Mouse (Mus musculus): ENCODE data around the gene Rab5b.
A peak's percentile ranks its signal among the peaks of the same experiment; 100 is the strongest.

Rab5b gene

DNA sequence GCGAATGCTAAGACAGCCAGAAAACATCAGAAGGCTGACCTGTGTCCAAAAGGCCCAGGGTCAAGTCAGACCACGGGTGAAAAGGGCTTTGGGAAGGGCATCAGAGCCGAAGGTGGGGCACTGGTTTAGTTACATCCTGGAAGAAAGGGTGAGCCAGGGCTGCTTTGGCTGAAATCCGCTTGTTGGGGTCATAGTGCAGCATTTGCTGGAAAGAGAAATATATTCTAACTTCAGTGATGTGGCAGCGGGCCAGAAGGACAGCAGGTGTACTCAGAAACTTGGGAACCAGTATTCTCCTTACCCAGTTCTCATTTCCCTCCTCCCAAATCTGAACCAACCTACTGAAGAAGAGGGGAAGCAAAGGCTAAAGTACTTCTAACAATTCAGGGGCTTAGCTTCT lies 2.9 kb upstream of the Rab5b start:
- no peak for DNase-seq (ENCODE audit: low spot score)

DNA sequence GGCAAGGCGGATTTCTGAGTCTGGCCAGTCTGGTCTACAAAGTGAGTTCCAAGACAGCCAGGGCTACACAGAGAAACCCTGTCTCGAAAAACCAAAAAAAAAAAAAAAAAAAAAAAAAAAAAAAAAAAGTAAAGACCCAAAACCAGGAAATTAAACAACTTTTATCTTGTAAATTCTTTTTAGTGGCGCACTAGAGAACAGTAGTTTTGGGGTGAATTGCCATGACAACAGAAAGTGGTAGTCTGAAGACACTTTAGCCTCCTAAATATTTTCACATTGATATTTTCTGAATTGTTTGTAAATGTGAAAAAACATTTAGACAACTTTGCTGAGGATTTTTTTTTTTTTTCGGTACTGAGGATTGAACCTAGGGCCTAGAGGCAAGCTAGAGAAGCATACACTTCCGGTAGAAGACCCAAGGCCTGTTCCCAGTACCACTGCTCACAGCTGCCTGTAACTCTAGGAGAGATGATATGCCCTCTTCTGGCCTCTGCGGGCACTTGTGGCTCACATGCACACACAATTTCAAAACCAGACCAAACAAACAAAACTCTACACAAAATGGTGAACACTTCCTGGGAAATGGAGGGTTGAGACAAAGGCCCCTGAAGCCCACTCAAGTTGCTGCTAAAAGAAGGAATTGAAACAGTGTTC lies 1.1 kb upstream of the Rab5b start:
- no peak for DNase-seq (ENCODE audit: low spot score)

GRCm38 (mm10) chr10:128695411-128695991 lies 563 bp downstream of the Rab5b start:
- DNase-seq (ENCODE audit: low spot score) = no peak

- no peak for DNase-seq (ENCODE audit: low spot score)
Observed at GRCm38 (mm10) chr10:128674469-128675008, 21.5 kb downstream of the Rab5b start.

DNA sequence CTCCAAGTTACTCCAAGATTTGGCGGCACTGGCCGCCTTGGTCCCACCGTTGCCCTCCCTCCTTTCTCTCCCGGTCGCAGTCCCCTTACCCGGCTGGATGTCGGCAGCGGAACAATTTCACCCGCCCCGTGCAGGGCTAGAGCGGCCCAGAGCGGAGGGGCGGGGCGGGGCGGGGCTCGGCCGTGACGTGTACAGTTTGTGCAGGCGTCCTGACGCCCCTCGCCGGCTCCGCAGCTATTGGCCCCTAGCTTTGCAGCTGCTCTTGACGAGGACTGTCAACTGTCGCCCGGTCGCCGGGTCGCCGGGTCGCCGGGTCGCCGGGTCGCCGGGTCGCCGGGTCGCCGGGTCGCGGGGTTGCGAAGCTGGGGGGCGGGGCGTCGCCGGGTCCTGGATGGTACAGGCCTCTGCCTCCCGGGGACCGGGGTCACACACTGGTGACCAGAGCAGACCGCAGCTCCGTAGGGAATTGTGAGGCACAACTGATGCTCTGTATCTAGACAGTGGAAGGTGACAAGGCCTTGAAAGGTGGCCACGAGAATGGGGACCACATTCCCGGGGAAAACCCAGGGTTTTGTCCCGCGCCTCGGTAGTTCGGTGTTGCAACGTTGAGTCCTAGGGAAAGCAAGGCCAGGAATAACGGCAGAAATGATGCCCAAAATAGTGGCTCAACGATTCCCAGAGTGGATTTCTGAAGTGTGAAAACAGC lies 22.1 kb downstream of the Rab5b start, which contains the start of gene Suox:
Gene Suox, minus strand, starts transcription at position 311 of the 706 bp plus-strand sequence.
- DNase-seq (ENCODE audit: low spot score) = peak; percentile 64

DNA sequence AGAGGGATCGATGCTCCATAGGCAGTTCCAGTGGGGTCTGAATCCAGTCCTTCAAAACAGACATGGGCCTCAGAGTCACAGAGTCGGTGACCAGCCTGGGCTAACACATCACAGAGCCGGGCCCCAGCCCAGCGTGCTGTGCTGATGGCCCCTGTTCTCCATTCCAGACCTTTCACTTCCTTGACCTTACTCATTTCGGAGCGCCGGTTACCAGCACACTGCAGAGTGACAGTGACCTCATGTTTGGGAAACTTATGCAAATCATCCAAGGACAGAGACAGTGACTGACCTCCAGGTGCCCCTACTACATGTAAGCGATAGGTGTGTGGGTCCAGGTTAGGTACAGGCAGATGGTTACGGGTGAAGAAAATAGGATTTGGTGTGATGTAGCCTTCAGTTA lies 24.9 kb downstream of the Rab5b start:
- no peak for DNase-seq (ENCODE audit: low spot score)

DNA sequence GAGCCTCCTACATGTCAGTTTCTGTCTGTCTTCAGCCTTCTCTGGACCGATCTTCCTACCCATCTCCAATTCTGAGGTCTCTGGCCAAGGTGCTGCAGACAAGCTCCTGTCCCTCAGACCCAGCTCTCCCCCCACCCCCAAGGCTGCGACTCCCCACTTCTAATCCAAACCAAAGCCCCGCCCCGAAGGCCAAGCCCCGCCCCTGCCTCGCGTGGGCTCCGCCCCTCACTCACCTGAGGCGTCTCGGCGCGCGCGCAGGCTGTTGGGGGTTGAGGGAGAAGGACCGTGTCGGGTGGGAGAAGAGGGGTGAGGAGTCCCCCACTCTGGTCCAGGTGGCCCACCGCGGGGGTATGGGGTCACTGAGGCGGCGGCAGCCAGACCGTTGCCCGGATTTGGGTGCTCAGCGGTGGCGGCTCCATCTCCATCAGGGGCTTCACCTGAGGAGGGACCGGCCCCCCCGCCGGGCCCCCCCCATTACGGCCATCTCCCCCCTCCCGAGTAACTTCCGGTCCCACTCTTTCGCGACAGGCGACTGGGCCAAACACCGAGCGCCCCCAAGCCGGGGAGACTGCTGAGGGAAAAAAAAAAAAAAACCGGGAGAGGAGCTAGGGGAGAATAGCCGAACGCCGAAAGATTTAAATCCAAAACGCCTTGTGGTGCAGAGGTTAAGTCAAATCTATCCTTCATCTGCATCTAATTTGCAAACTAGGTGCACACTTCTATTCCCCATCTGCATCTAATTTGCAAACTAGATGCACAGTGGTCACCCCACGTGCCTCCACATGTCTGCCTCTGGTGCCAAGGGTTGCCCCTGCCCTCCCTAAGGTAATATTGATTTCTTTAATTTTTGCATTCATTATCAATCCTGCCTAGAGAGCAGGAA lies 27.0 kb downstream of the Rab5b start:
- DNase-seq (ENCODE audit: low spot score) = peak; percentile 32

GRCm38 (mm10) chr10:128665806-128666205 lies 30.3 kb downstream of the Rab5b start:
- DNase-seq (ENCODE audit: low spot score) = no peak

GRCm38 (mm10) chr10:128665307-128665706 lies 30.8 kb downstream of the Rab5b start:
- DNase-seq (ENCODE audit: low spot score) = no peak

DNA sequence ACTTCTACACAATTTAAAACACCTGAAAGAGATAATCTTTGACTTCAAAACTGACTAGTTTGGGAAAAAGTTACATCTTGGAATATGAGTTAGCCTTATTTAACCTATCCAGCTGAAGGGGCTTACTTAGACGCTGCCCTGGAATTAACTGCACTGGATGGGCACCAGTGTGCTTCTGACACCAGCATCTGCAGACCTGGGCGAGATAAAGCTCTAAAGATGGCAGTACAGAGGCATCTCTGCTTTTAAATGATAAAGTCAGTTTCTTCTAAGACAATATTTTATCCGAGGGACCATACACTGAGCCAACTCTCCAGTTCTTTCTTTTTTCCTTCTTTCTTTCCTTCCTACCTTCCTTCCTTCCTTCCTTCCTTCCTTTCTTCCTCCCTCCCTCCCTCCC lies 31.3 kb downstream of the Rab5b start:
- no peak for DNase-seq (ENCODE audit: low spot score)

DNA sequence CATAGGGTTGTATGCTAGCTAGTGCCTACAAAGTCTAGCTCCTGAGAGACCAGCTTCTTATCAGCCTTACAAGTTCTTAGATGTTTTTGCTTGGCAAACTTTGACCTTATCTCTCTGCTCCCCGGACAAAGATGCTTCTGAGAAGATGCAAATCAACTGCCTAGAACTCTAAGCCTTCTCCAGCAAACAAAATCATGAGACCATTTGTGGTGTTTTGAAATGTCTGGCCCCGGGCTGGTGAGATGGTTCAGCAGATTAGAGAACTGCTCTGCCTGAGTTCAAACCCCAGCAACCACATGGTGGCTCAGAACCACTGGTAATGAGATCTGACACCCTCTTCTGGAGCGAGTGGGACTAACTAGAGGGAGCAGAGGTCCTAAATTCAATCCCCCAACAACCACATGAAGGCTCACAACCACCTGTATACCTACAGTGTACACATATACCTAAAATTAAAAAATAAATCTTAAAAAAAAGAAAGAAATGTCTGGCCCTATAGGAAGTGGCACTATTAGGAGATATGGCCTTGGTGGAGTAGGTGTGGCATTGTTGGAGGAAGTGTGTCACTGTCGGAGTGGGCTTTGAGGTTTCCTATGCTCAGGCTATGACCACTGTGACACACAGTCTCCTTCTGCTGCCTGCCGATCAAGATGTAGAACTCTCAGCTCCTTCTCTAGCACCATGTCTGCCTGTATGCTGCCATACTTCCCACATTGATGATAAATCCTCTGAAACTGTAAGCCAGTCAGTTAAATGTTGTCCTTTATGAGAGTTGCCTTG lies 32.4 kb downstream of the Rab5b start:
- no peak for DNase-seq (ENCODE audit: low spot score)

GRCm38 (mm10) chr10:128662465-128662864 lies 33.6 kb downstream of the Rab5b start:
- DNase-seq (ENCODE audit: low spot score) = no peak

- no peak for DNase-seq (ENCODE audit: low spot score)
Observed at GRCm38 (mm10) chr10:128659490-128659889, 36.6 kb downstream of the Rab5b start.

- no peak for DNase-seq (ENCODE audit: low spot score)
Observed at GRCm38 (mm10) chr10:128657844-128658243, 38.2 kb downstream of the Rab5b start.

- no peak for DNase-seq (ENCODE audit: low spot score)
Observed at GRCm38 (mm10) chr10:128656731-128657130, 39.3 kb downstream of the Rab5b start.

DNA sequence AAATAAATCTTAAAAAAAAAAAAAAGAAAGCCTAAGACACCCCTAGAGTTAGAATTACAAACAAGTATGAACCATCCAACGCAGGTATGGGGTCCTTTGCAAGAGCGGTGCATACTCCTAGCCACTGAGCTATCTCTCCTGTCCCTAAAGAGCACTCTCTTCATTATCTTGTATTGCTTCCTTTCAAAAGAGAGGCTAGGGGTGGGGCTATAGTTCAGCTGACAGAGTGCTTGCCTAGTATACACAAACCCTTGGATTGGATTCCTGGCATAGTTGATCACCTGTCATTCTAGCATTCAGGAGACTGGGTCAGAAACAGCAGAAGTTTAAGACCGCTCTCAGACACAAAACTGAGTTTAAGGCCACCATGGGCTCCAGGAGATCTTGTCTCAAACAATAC lies 40.8 kb downstream of the Rab5b start:
- no peak for DNase-seq (ENCODE audit: low spot score)

DNA sequence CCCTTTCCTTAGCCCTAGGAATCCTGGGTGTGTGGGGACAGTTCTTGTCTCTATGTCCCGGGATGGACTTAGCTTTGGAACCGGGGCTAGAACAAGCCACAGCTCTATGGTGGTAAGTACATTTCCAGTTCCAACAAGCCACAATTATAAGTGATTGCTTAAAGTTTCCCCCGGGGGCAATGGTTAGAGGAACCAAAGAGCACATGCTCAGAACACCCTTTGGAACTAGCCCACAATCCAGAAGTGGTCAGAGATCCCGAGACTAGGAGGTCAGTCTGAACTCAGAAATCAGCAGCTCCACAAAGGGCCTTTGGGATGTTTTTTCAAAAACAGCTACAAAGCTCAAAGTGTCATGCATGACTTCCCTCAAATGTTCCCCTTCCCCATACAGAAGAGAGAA lies 42.2 kb downstream of the Rab5b start:
- no peak for DNase-seq (ENCODE audit: low spot score)

GRCm38 (mm10) chr10:128646139-128647089 lies 49.6 kb downstream of the Rab5b start:
- DNase-seq (ENCODE audit: low spot score) = no peak

DNA sequence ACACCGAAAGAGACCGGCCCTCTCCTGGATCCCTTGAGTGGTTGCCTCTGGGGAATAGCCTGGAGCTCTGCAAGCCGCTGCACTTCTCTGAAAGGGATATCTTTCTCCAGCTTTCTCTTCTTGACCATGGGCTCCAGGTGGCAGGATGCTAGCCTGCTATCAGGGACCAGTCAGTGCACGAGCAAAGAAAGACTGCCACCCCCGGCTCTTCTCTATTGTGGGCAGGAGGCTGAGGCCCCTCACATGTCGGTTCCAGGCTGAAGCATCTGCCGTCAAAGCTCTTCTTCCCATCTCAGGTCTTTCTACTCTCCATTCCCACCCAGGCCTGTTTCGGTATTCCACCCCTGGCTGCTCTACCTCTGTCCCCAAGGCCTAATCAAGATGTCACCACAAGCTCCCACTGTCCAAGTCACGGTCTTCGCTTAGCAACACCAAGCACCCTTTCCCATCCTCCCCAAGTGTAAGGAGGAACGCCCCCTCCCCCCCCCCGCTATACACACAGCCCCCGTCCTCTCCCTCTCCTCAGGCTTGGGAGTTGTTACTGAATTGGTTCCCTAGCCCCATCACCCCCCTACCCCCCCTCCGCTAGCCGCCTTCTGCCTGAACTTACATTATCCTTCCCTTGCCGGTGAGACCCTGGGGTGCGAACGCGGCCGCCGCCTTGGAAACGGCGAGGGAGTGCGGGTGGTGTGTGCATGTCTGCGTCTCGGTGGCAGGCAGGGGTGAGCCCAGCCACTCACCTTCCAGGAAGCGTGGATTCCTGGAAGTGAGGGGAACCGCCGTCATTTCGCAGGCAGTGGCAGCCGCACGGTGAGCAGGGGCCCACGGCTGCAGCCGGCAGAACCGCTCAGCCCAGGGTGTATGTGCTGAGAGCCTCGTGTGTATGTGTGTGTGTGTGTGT lies 50.7 kb downstream of the Rab5b start, which contains the start of gene Ikzf4:
Gene Ikzf4, minus strand, starts transcription at position 881 of the 901 bp plus-strand sequence.
- DNase-seq (ENCODE audit: low spot score) = no peak

Data from ovary, adult 18-20 months (tissue).